Mouse (Mus musculus) kidney, adult 2 months (tissue): ENCODE results near the gene Rnft2. TPM values are rescaled to one million over a fixed set of nuclear protein-coding genes. Genes with fewer than 3 reads are reported as not detected.

Experiments used
- DNase-seq: peaks from one replicate; pipeline ENCODE4 v3.0.0; 2021
- H3K27ac ChIP-seq: fragments of 200-500 bp; 2 replicates; pipeline ENCODE4 v1.5.1; 2012; ENCODE audit warnings: low read depth, low read length, control low read depth, inconsistent platforms; ENCODE audit not compliant: insufficient read depth
- H3K27me3 ChIP-seq: fragments of 200-500 bp; replicated peaks from 2 replicates; pipeline ENCODE4 v1.6.1; 2012; ENCODE audit warnings: mild to moderate bottlenecking, moderate library complexity, low read length, inconsistent platforms; ENCODE audit not compliant: control insufficient read depth, insufficient read depth
- H3K36me3 ChIP-seq: fragments of 200-500 bp; 2 replicates; pipeline ENCODE4 v1.6.1; 2012; ENCODE audit warnings: mild to moderate bottlenecking, moderate library complexity, low read length, inconsistent platforms; ENCODE audit not compliant: control insufficient read depth, insufficient read depth
- H3K4me1 ChIP-seq: fragments of 200-500 bp; 2 replicates; pipeline ENCODE4 v1.6.1; 2011; ENCODE audit warnings: low read length; ENCODE audit not compliant: control insufficient read depth, insufficient read depth
- H3K4me3 ChIP-seq: fragments of 200-500 bp; 2 replicates; pipeline ENCODE4 v1.5.1; 2011; ENCODE audit warnings: mild to moderate bottlenecking, low read depth, low read length, control low read depth; ENCODE audit not compliant: insufficient read depth
- CTCF ChIP-seq: fragments of 200-500 bp; conservative IDR thresholded peaks from 2 replicates; pipeline ENCODE4 v1.5.1; 2011; ENCODE audit warnings: low read depth, mild to moderate bottlenecking, control low read depth, low read length, moderate library complexity, mixed read lengths; ENCODE audit not compliant: insufficient read depth, insufficient read length
- POLR2A ChIP-seq: fragments of 200-500 bp; IDR thresholded peaks from one replicate; pipeline ENCODE4 v1.6.1; 2011; ENCODE audit warnings: low read depth, low read length, control low read depth
- WGBS: fragments of 180-500 bp; shearing (Covaris S2); methylation state at CpG from one replicate; pipeline ENCODE4 v1.1.7; 2018; 5-methylcytosine and 5-hydroxymethylcytosine counted together
- polyA plus RNA-seq: library from polyadenylated mRNA; depleted of rRNA; stranded (reverse); fragments of >200 nt; gene quantifications from 2 replicates; pipeline ENCODE4 v1.2.3, GENCODE M21; 2012; rRNA removed

Rnft2 gene
- 1.8 and 2.9 TPM in 2 replicates for polyA plus RNA-seq

DNA sequence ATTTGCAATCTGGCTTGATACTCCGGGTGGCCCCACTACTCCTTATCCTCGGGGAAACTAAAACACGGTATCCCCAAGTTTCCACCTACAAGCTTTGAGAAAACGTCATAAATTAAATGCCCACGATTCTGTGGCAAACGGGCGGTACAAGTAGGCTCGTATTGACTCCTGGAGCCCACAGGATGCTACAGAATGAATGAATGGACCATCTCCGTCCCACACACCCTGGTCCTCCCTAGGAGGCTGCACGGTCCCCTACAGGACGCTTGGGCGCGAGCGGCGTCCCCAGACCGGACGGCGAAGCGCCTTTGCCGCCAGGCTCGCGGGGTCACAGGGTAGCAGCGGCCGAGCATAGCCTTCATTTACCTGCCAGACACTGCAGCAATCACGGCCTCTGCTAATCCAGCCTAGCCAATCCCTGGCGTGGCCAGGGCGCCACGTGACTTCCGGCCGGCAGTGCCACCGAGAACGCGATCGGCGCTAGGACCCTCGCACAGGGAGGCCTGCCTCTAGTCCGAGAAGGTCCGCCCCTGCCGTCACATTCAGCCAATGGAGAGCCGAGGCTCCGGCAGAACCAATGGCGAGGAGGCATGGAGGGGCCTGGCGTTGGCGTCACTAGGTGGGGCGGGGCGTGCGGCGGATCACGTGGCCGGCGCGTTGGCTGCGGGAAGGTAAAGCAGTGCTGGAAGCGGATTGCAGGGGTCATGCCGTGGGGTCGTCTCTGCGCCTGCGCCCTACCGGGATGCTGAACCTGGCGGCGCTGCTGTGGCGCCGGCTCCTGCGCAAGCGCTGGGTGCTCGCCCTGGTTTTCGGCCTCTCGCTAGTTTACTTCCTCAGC is at the start of gene Rnft2, which contains the start of gene 2410131K14Rik:
Gene Rnft2, minus strand, starts transcription at position 511 of the 838 bp plus-strand sequence.
Gene 2410131K14Rik, plus strand, starts transcription at position 622 of the 838 bp plus-strand sequence.
- Histone ChIP-seq H3K36me3 (no peaks in the 10 kb centered on the region), H3K4me3 (peak within 1 kb of the TSS; percentile 76), H3K27ac (peak within 1 kb of the TSS; percentile 54), H3K4me1 (peaks cover 5% of the 10 kb centered on the region; the same call in 1 of the 2 replicates), H3K27me3 (no peaks in the 10 kb centered on the region)
- peak; percentile 100 for DNase-seq
- TF ChIP-seq POLR2A (peak; percentile 70), CTCF (no peak)
- under 1% methylated on average over 68 of the region's 68 CpGs for WGBS

DNA sequence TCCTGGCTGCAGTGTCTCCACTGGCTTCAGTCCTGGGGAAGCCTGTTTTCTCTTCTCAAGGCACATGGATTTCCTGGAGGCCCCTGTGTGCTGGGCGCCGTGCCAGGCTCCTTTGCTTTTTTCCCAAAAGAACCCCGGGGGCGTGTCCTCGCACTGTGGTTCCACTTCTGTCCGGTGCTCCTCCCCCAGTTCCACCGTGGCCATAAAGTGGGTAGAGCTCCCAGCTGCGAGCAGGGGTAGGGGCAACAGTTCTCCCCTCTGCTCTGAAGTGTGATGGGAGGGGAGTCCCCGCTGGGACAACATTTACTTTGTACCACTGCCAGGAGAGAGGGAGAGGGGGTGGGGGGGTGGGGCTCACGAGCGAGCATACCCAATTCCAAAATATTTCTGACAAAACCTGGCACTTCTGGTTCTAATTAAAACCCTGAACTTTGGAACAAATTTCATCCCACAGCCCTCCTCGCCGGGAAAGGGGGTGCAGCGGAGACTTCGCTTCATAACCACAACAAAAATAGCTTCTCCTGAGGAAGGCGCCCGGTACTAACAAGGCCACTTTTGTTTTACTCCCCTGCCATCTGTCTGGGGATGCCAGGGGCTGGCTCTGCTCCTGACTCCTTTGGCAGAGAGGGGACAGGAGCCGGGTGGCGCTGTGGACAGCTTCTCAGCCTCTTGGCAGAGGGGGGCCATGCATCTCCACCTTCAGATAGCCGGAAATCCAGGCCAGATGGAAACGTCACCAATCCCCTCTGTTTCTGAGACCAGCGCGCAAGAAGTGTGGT is 49.4 kb upstream of the Rnft2 start:
- TF ChIP-seq CTCF (no peak), POLR2A (no peak)
- Histone ChIP-seq H3K27ac (no peak overlapping the region), H3K27me3 (no peaks in the 10 kb centered on the region), H3K4me1 (no peaks in the 10 kb centered on the region), H3K4me3 (peak overlapping the region; percentile 32), H3K36me3 (no peaks in the 10 kb centered on the region)
- 24% methylated on average over 23 of the region's 23 CpGs for WGBS
- DNase-seq, result peak; percentile 95

DNA sequence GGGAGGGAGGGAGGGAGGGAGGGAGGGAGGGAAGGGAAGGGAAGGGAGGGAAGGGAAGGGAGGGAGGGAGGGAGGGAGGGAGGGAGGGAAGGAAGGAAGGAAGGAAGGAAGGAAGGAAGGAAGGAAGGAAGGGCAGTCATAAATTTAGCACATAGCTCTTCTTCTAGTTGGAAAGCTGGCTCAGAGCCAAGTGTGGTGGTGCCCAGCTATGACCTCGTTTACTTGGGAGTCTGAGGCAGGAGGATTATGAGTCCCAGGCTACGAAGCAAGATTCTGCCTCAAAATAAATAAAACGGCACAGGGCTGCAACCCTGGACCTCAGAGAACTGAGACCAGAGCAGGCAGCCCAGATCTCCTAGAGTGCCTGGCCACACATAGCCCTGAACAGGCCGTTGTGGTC is 47.6 kb upstream of the Rnft2 start:
- no peak overlapping the region for H3K4me3 ChIP-seq
- H3K27me3 ChIP-seq, result no peaks in the 10 kb centered on the region
- H3K27ac ChIP-seq, result no peak overlapping the region
- no peak for DNase-seq
- H3K36me3 ChIP-seq, result no peaks in the 10 kb centered on the region
- no peak for TF ChIP-seq POLR2A
- TF ChIP-seq CTCF, result no peak
- no peaks in the 10 kb centered on the region for H3K4me1 ChIP-seq
- 65% methylated on average over 4 of the region's 4 CpGs for WGBS

DNA sequence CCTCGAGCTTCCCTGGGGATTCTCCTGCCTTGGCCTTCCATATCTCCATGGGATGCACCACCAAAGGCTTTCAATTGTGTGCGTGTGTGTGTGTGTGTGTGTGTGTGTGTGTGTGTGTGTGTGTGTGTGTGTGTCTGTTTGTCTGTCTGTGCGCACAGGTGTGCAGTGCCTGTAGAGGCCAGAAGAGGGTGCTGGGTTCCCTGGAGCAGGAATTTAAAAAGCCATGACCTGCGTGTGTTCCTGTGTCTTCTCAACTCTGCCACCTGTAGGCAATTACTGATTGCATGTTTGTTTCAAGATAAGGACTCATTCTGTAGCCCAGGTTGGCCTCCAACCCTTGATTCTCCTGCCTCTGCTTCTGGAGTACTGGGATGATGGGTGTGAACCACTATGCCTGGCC is 46.5 kb upstream of the Rnft2 start:
- no peak overlapping the region for H3K4me3 ChIP-seq
- TF ChIP-seq POLR2A (no peak), CTCF (0 out of 2 replicates have a peak, but pooled peaks have one; percentile 5)
- 88% methylated on average over 4 of the region's 4 CpGs for WGBS

DNA sequence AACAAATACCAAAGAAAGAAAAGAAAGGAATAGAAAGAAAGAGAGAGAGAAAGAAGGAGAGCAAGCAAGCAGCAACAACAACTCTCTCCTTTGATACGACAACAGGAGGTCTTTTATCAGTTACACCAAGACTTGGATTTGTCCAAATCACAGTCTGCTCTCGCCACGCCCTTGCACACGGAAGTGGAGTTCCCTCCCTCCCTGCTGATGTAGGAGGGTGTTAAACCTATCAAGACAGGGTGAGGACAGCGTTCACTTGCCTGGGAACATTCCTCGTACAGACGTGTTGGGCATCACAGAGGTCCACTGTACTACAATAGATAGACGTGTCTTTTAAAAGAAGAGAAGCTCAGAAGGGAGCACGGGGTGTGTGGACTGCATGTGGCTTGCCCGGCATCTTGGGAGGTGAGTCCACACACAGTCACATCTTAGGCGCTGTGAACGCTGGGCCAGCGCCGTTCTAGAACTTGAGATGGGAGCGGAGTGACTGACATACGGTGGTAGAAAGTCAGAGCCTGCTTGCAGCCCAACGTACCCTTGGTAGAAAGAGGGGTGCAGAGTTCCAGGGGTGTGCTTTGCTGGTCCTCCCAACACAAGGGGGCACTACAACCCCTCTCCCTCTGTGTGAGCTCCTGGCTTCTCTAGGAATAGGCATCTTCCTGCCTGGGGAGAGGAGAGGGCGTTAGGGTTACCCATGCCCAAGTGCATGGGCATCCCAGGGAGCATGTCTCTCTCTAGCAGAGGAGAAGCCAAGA is 33.0 kb upstream of the Rnft2 start:
- H3K27ac ChIP-seq, result no peak overlapping the region
- H3K27me3 ChIP-seq, result no peaks in the 10 kb centered on the region
- 0 out of 2 replicates have a peak, but pooled peaks have one; percentile 4 for TF ChIP-seq CTCF
- no peak for TF ChIP-seq POLR2A
- 85% methylated on average over 18 of the region's 18 CpGs for WGBS
- H3K4me3 ChIP-seq, result no peak overlapping the region
- no peak for DNase-seq
- H3K36me3 ChIP-seq, result no peaks in the 10 kb centered on the region
- H3K4me1 ChIP-seq, result no peaks in the 10 kb centered on the region

More for the DNA sequence above, 46.5 kb upstream of the Rnft2 start:
- H3K36me3 ChIP-seq, result no peaks in the 10 kb centered on the region
- H3K27ac ChIP-seq, result no peak overlapping the region
- no peaks in the 10 kb centered on the region for H3K4me1 ChIP-seq
- DNase-seq, result no peak
- no peaks in the 10 kb centered on the region for H3K27me3 ChIP-seq

DNA sequence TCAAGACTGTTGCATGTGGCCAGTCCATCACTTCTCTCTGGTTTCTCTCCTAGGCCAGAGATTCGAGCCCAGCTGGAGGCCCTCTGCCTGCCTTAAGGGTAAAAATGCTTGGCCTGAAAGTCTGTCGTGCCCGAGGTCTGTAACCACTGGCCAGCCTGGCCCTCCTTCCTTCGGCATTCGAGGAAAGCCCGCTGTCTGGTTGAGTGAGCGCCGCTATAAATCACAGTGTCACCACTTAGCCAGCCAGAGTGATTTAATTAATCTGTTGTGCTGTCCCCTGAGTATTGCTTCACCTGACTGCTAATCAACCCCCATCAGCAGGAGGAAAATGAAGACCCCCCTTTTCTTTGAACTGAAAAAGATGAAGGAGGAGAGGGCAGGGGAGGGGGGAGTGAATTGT is 31.8 kb upstream of the Rnft2 start:
- H3K4me1 ChIP-seq, result no peaks in the 10 kb centered on the region
- H3K27me3 ChIP-seq, result no peaks in the 10 kb centered on the region
- no peak overlapping the region for H3K27ac ChIP-seq
- TF ChIP-seq CTCF (no peak), POLR2A (no peak)
- no peak overlapping the region for H3K4me3 ChIP-seq
- DNase-seq, result no peak
- WGBS, result 28% methylated on average over 8 of the region's 8 CpGs
- no peaks in the 10 kb centered on the region for H3K36me3 ChIP-seq
